Mouse (Mus musculus) liver, embryonic 14.5 days (tissue): ENCODE results near the gene Ace.

Experiments used
- CTCF ChIP-seq: IDR thresholded peaks from 2 replicates; pipeline ENCODE4 v1.5.1; 2016; ENCODE audit warnings: antibody characterized with exemption, low read depth, control low read depth
- EP300 ChIP-seq: IDR thresholded peaks from 2 replicates; pipeline ENCODE4 v1.6.1; 2016; ENCODE audit warnings: antibody characterized with exemption, low read depth

DNA sequence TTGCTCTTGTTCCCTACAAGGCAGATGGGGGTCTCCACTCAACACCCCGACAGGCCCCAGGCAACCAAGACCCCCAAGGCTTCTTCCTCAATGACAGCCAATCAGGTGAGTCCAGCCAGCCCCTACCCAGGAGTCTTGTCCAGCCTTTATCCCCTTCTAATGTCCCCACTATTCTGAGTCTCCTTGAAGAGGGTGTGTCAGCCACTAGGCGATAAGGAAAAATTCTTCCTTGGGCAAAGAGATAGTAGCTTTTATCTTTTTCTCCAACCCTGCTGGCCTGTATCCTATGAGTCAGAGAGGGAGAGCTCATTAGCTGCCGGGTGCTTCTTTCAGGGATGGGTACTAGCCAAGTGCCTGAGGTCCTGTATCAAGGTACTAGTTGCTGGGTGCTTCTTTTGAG, 58.0 kb downstream of the Ace start:
- no peak for TF ChIP-seq CTCF
- TF ChIP-seq EP300 = no peak; the same call in none of the 2 replicates
